Mouse (Mus musculus) megakaryocyte, embryonic 14.5 days (primary cell): Measurements from ENCODE around the gene Kif18b. TPM values are rescaled to one million over a fixed set of nuclear protein-coding genes. Genes with fewer than 3 reads are reported as not detected.

Experiments used
- H3K27me3 ChIP-seq: replicated peaks from 2 replicates; pipeline ENCODE3; 2012; ENCODE audit warnings: inconsistent platforms
- H3K36me3 ChIP-seq: replicated peaks from 2 replicates; pipeline ENCODE3; 2012; ENCODE audit warnings: low read length, inconsistent platforms, mixed read lengths
- H3K4me1 ChIP-seq: 2 replicates; pipeline ENCODE4 v1.6.1; 2012; ENCODE audit warnings: inconsistent platforms
- H3K4me3 ChIP-seq: replicated peaks from 2 replicates; pipeline ENCODE3; 2012; ENCODE audit warnings: moderate library complexity, mild to moderate bottlenecking, inconsistent platforms
- H3K9me3 ChIP-seq: 2 replicates; pipeline ENCODE4 v1.6.1; 2012; ENCODE audit warnings: inconsistent platforms
- FLI1 ChIP-seq: IDR thresholded peaks from 2 replicates; pipeline ENCODE4 v1.6.1; 2012; ENCODE audit warnings: low read length, inconsistent platforms, mixed read lengths
- GATA1 ChIP-seq: IDR thresholded peaks from 3 replicates; pipeline ENCODE4 v1.6.1; 2012; ENCODE audit warnings: mixed read lengths, low read length, inconsistent platforms, borderline replicate concordance
- polyA plus RNA-seq: library from polyadenylated mRNA; stranded (reverse); fragments of >175 nt; gene quantifications from 2 replicates; pipeline ENCODE4 v1.2.3, GENCODE M21; 2012; ENCODE audit warnings: low replicate concordance; ENCODE audit not compliant: insufficient read depth

The Kif18b gene
- polyA plus RNA-seq, 1 experiment, result 11.5 TPM

GRCm38 (mm10) chr11:102858951-102859350, 66.0 kb downstream of the Kif18b start:
- Histone ChIP-seq H3K4me1 (no peaks in the 10 kb centered on the region), H3K27me3 (no peaks in the 10 kb centered on the region), H3K4me3 (no peak overlapping the region), H3K36me3 (peaks cover 97% of the 10 kb centered on the region), H3K9me3 (no peaks in the 10 kb centered on the region)
- TF ChIP-seq FLI1 (no peak), GATA1 (no peak)

GRCm38 (mm10) chr11:102855941-102856340, 69.0 kb downstream of the Kif18b start:
- no peak for TF ChIP-seq FLI1
- TF ChIP-seq GATA1, result no peak
- Histone ChIP-seq H3K36me3 (peaks cover 97% of the 10 kb centered on the region), H3K9me3 (no peaks in the 10 kb centered on the region), H3K27me3 (no peaks in the 10 kb centered on the region), H3K4me1 (no peaks in the 10 kb centered on the region), H3K4me3 (no peak overlapping the region)

Other genes starting within 250 kb of the Kif18b start
- gene Ccdc43, start 227.3 kb downstream of the Kif18b start, polyA plus RNA-seq, result 3.3 TPM in 1 of 2 replicates, not detected in the other
- 0.78 TPM in 1 of 2 replicates, not detected in the other for gene Adam11, start 163.7 kb downstream of the Kif18b start, polyA plus RNA-seq
- gene Gjc1, start 105.4 kb downstream of the Kif18b start, polyA plus RNA-seq, result not detected in 2 replicates
- not detected in 2 replicates for gene Higd1b, start 89.3 kb downstream of the Kif18b start, polyA plus RNA-seq
- gene Eftud2, start 44.1 kb downstream of the Kif18b start, polyA plus RNA-seq, result 23.2 and 87.1 TPM in 2 replicates
- gene Ccdc103, start 43.9 kb downstream of the Kif18b start, polyA plus RNA-seq, result not detected in 2 replicates
- not detected in 2 replicates for gene Fam187a, start 40.0 kb downstream of the Kif18b start, polyA plus RNA-seq
- gene Gfap, start 24.2 kb downstream of the Kif18b start, polyA plus RNA-seq, result not detected in 2 replicates
- gene C1ql1, start 21.6 kb upstream of the Kif18b start, polyA plus RNA-seq, result not detected in 2 replicates
- gene Nmt1, start 103.1 kb upstream of the Kif18b start, polyA plus RNA-seq, result 5.7 and 17.6 TPM in 2 replicates
- 56.4 and 77.6 TPM in 2 replicates for gene Dcakd, start 103.2 kb upstream of the Kif18b start, polyA plus RNA-seq
- 0.18 TPM in 1 of 2 replicates, not detected in the other for gene Plcd3, start 176.5 kb upstream of the Kif18b start, polyA plus RNA-seq
- 42.5 and 61.0 TPM in 2 replicates for gene Acbd4, start 176.6 kb upstream of the Kif18b start, polyA plus RNA-seq
- 24.4 and 98.1 TPM in 2 replicates for gene Hexim1, start 191.1 kb upstream of the Kif18b start, polyA plus RNA-seq
- 73.5 and 168 TPM in 2 replicates for gene Hexim2, start 207.3 kb upstream of the Kif18b start, polyA plus RNA-seq
- 25.5 and 36.6 TPM in 2 replicates for gene Fmnl1, start 246.0 kb upstream of the Kif18b start, polyA plus RNA-seq